Mouse (Mus musculus): ENCODE results near the gene Rhbdf1. TPM values are rescaled to one million over a fixed set of nuclear protein-coding genes. Genes with fewer than 3 reads are reported as not detected.

Rhbdf1 gene
- polyA plus RNA-seq, 1 experiment from 2014 or later = 6.4 TPM

GRCm38 (mm10) chr11:32231125-32231524 is 9.0 kb upstream of the Rhbdf1 start:
- WGBS (ENCODE audit: insufficient replicate concordance) = 71% methylated on average over 2 of the region's 2 CpGs

GRCm38 (mm10) chr11:32230220-32230619 is 8.1 kb upstream of the Rhbdf1 start:
- ATAC-seq (no peak), DNase-seq (no peak)
- Histone ChIP-seq H3K9ac (replicated peaks) (no peak overlapping the region), H3K27me3 (ENCODE audit: insufficient read depth, low read length) (0 out of 2 replicates have a peak, but pooled peaks cover under 1% of the 10 kb centered on the region), H3K4me3 (ENCODE audit: low read depth, low read length) (no peak overlapping the region), H3K9me3 (ENCODE audit: low read length) (no peaks in the 10 kb centered on the region), H3K4me2 (ENCODE audit: low read depth, low read length) (no peak overlapping the region), H3K27ac (ENCODE audit: low read depth) (no peak overlapping the region), H3K36me3 (replicated peaks; ENCODE audit: insufficient read depth, low read length) (peaks cover 61% of the 10 kb centered on the region), H3K4me1 (ENCODE audit: insufficient read depth) (peaks cover 16% of the 10 kb centered on the region)
- 80% methylated on average over 4 of the region's 4 CpGs for WGBS (ENCODE audit: insufficient replicate concordance)
- TF ChIP-seq CTCF (IDR thresholded peaks at IDR 0.05; ENCODE audit: low read depth) (0 out of 2 replicates have a peak, but pooled peaks have one; percentile 12), EP300 (IDR thresholded peaks at IDR 0.05; ENCODE audit: low read depth) (no peak)

More at GRCm38 (mm10) chr11:32231125-32231524, 9.0 kb upstream of the Rhbdf1 start:
- no peak for TF ChIP-seq EP300 (IDR thresholded peaks at IDR 0.05; ENCODE audit: low read depth)
- TF ChIP-seq CTCF (IDR thresholded peaks at IDR 0.05; ENCODE audit: low read depth) = no peak
- Histone ChIP-seq H3K9ac (replicated peaks) (no peak overlapping the region), H3K36me3 (replicated peaks; ENCODE audit: insufficient read depth, low read length) (peaks cover 62% of the 10 kb centered on the region), H3K27me3 (ENCODE audit: insufficient read depth, low read length) (no peaks in the 10 kb centered on the region), H3K4me3 (ENCODE audit: low read depth, low read length) (no peak overlapping the region), H3K9me3 (ENCODE audit: low read length) (no peaks in the 10 kb centered on the region), H3K27ac (ENCODE audit: low read depth) (no peak overlapping the region), H3K4me2 (ENCODE audit: low read depth, low read length) (no peak overlapping the region), H3K4me1 (ENCODE audit: insufficient read depth) (peaks cover 7% of the 10 kb centered on the region)
- DNase-seq = no peak
- no peak for ATAC-seq

- H3K9me3 ChIP-seq (ENCODE audit: low read length) = no peaks in the 10 kb centered on the region
- ATAC-seq (no peak), DNase-seq (no peak)
- TF ChIP-seq EP300 (IDR thresholded peaks at IDR 0.05; ENCODE audit: low read depth) = no peak
- TF ChIP-seq CTCF (IDR thresholded peaks at IDR 0.05; ENCODE audit: low read depth) = no peak
- H3K4me1 ChIP-seq (ENCODE audit: insufficient read depth) = peaks cover 24% of the 10 kb centered on the region
- no peak overlapping the region for H3K9ac ChIP-seq (replicated peaks)
- no peak overlapping the region for H3K4me3 ChIP-seq (ENCODE audit: low read depth, low read length)
- WGBS (ENCODE audit: insufficient replicate concordance) = 83% methylated on average over 3 of the region's 3 CpGs
- peaks cover 42% of the 10 kb centered on the region for H3K36me3 ChIP-seq (replicated peaks; ENCODE audit: insufficient read depth, low read length)
- H3K27ac ChIP-seq (ENCODE audit: low read depth) = no peak overlapping the region
- peaks cover 14% of the 10 kb centered on the region for H3K27me3 ChIP-seq (ENCODE audit: insufficient read depth, low read length)
- H3K4me2 ChIP-seq (ENCODE audit: low read depth, low read length) = no peak overlapping the region
Observed at GRCm38 (mm10) chr11:32228292-32228845, 6.3 kb upstream of the Rhbdf1 start.

GRCm38 (mm10) chr11:32227555-32227954 is 5.5 kb upstream of the Rhbdf1 start:
- Histone ChIP-seq H3K27ac (ENCODE audit: low read depth) (no peak overlapping the region), H3K9me3 (ENCODE audit: low read length) (no peaks in the 10 kb centered on the region), H3K36me3 (replicated peaks; ENCODE audit: insufficient read depth, low read length) (peaks cover 36% of the 10 kb centered on the region), H3K4me2 (ENCODE audit: low read depth, low read length) (peak overlapping the region; percentile 83), H3K4me1 (ENCODE audit: insufficient read depth) (peaks cover 28% of the 10 kb centered on the region), H3K27me3 (ENCODE audit: insufficient read depth, low read length) (peaks cover 22% of the 10 kb centered on the region), H3K9ac (replicated peaks) (peak overlapping the region; percentile 89), H3K4me3 (ENCODE audit: low read depth, low read length) (peak overlapping the region; percentile 81)
- DNase-seq (no peak), ATAC-seq (no peak)
- WGBS (ENCODE audit: insufficient replicate concordance) = 94% methylated on average over 9 of the region's 9 CpGs
- TF ChIP-seq CTCF (IDR thresholded peaks at IDR 0.05; ENCODE audit: low read depth) = no peak
- no peak for TF ChIP-seq EP300 (IDR thresholded peaks at IDR 0.05; ENCODE audit: low read depth)

GRCm38 (mm10) chr11:32227041-32227440 is 4.9 kb upstream of the Rhbdf1 start:
- Histone ChIP-seq H3K27ac (ENCODE audit: low read depth) (0 out of 2 replicates have a peak overlapping the region, but pooled peaks have one; percentile 8), H3K4me1 (ENCODE audit: insufficient read depth) (peaks cover 31% of the 10 kb centered on the region), H3K9ac (replicated peaks) (peak overlapping the region; percentile 89), H3K4me3 (ENCODE audit: low read depth, low read length) (peak overlapping the region; percentile 81), H3K9me3 (ENCODE audit: low read length) (no peaks in the 10 kb centered on the region), H3K4me2 (ENCODE audit: low read depth, low read length) (peak overlapping the region; percentile 83), H3K36me3 (replicated peaks; ENCODE audit: insufficient read depth, low read length) (peaks cover 31% of the 10 kb centered on the region), H3K27me3 (ENCODE audit: insufficient read depth, low read length) (peaks cover 25% of the 10 kb centered on the region)
- ATAC-seq (no peak), DNase-seq (no peak)
- TF ChIP-seq EP300 (IDR thresholded peaks at IDR 0.05; ENCODE audit: low read depth) (no peak), CTCF (IDR thresholded peaks at IDR 0.05; ENCODE audit: low read depth) (no peak)
- 42% methylated on average over 1 of the region's 1 CpGs for WGBS (ENCODE audit: insufficient replicate concordance)

- peaks cover 32% of the 10 kb centered on the region for H3K27me3 ChIP-seq (ENCODE audit: insufficient read depth, low read length)
- H3K36me3 ChIP-seq (replicated peaks; ENCODE audit: insufficient read depth, low read length) = peaks cover 24% of the 10 kb centered on the region
- WGBS (ENCODE audit: insufficient replicate concordance) = 2% methylated on average over 47 of the region's 47 CpGs
- peaks cover 33% of the 10 kb centered on the region for H3K4me1 ChIP-seq (ENCODE audit: insufficient read depth)
- ATAC-seq (peak; percentile 90), DNase-seq (peak; percentile 96)
- H3K4me3 ChIP-seq (ENCODE audit: low read depth, low read length) = peak within 1 kb of the TSS; percentile 81
- H3K27ac ChIP-seq (ENCODE audit: low read depth) = peak within 1 kb of the TSS; percentile 77
- H3K9ac ChIP-seq (replicated peaks) = peak within 1 kb of the TSS; percentile 89
- TF ChIP-seq CTCF (IDR thresholded peaks at IDR 0.05; ENCODE audit: low read depth) (no peak), EP300 (IDR thresholded peaks at IDR 0.05; ENCODE audit: low read depth) (no peak)
- H3K9me3 ChIP-seq (ENCODE audit: low read length) = no peaks in the 10 kb centered on the region
- peak within 1 kb of the TSS; percentile 83 for H3K4me2 ChIP-seq (ENCODE audit: low read depth, low read length)
Observed at GRCm38 (mm10) chr11:32226124-32226871, 4.2 kb upstream of the Rhbdf1 start, which contains the start of gene Mpg. Mpg (plus strand) TSS chr11:32226505.

Measured in liver, postnatal 0 days (tissue).